Mouse (Mus musculus) thymus, postnatal 4 days (tissue): Measurements from ENCODE around the gene Gnaz.
A peak's percentile ranks its signal among the peaks of the same experiment; 100 is the strongest.

Source experiments
- DNase-seq: peaks from one replicate; pipeline ENCODE4 v3.0.0; 2021

Gnaz gene

GRCm38 (mm10) chr10:74973026-74973425 lies 6.0 kb downstream of the Gnaz start:
- DNase-seq = no peak

- no peak for DNase-seq
Measured at GRCm38 (mm10) chr10:74975626-74976025, 8.6 kb downstream of the Gnaz start.

GRCm38 (mm10) chr10:74976429-74976828 lies 9.5 kb downstream of the Gnaz start:
- DNase-seq = no peak

GRCm38 (mm10) chr10:74978056-74978455 lies 11.1 kb downstream of the Gnaz start:
- no peak for DNase-seq

- no peak for DNase-seq
Measured at GRCm38 (mm10) chr10:74981159-74981558, 14.2 kb downstream of the Gnaz start.

- no peak for DNase-seq
Measured at GRCm38 (mm10) chr10:74983176-74983575, 16.2 kb downstream of the Gnaz start.

- DNase-seq = no peak
Measured at GRCm38 (mm10) chr10:74987698-74988470, 20.9 kb downstream of the Gnaz start.

GRCm38 (mm10) chr10:74989814-74990213 lies 22.8 kb downstream of the Gnaz start:
- peak; percentile 35 for DNase-seq

GRCm38 (mm10) chr10:74990584-74991322 lies 23.8 kb downstream of the Gnaz start:
- DNase-seq = no peak

GRCm38 (mm10) chr10:74994863-74995262 lies 27.9 kb downstream of the Gnaz start:
- no peak for DNase-seq

GRCm38 (mm10) chr10:74995377-74995776 lies 28.4 kb downstream of the Gnaz start:
- no peak for DNase-seq

GRCm38 (mm10) chr10:75001391-75001790 lies 34.4 kb downstream of the Gnaz start:
- DNase-seq = no peak

GRCm38 (mm10) chr10:75004067-75004466 lies 37.1 kb downstream of the Gnaz start:
- no peak for DNase-seq

- DNase-seq = no peak
Measured at GRCm38 (mm10) chr10:75006889-75007662, 40.1 kb downstream of the Gnaz start.

- DNase-seq = no peak
Measured at GRCm38 (mm10) chr10:75010704-75011103, 43.7 kb downstream of the Gnaz start.

GRCm38 (mm10) chr10:75015465-75015864 lies 48.5 kb downstream of the Gnaz start:
- DNase-seq = no peak

GRCm38 (mm10) chr10:75016481-75016880 lies 49.5 kb downstream of the Gnaz start:
- DNase-seq = no peak

GRCm38 (mm10) chr10:75020271-75020670 lies 53.3 kb downstream of the Gnaz start:
- DNase-seq = no peak

- DNase-seq = peak; percentile 85
Measured at GRCm38 (mm10) chr10:75021138-75021537, 54.2 kb downstream of the Gnaz start.

- DNase-seq = no peak
Measured at GRCm38 (mm10) chr10:75026491-75026890, 59.5 kb downstream of the Gnaz start.

- no peak for DNase-seq
Measured at GRCm38 (mm10) chr10:75028743-75029142, 61.8 kb downstream of the Gnaz start.

- DNase-seq = no peak
Measured at GRCm38 (mm10) chr10:75029677-75030076, 62.7 kb downstream of the Gnaz start.

GRCm38 (mm10) chr10:75030234-75030633 lies 63.3 kb downstream of the Gnaz start:
- no peak for DNase-seq
